8 mouse cellular contexts compared by ENCODE assay signal in genomic region chr7:116444326-116444809, GRCm38 (mm10). TPM values are rescaled to one million over a fixed set of nuclear protein-coding genes. Genes with fewer than 3 reads are reported as not detected.
A peak's percentile ranks its signal among the peaks of the same experiment; 100 is the strongest.
DNase-seq lines count a peak whose midpoint lies in the region; ATAC-seq and TF ChIP-seq lines count a peak whose summit lies in the region.

No protein-coding gene starts in this region.

- intact Hi-C loops in left cerebral cortex, adult 2 months (cut with DNase I): loop anchor here (5.0 kb wide), 1 partner anchor 107 kb away; no protein-coding TSS in a partner anchor
- intact Hi-C loops in heart, postnatal 10 days (cut with DNase I): no loop called here

- H3K36me3 ChIP-seq in embryonic facial prominence, embryonic 10.5 days (replicated peaks): no peaks in the 10 kb centered on the region
- H3K36me3 ChIP-seq in limb, embryonic 10.5 days: no peaks in the 10 kb centered on the region
- no peaks in the 10 kb centered on the region for H3K36me3 ChIP-seq in midbrain, embryonic 13.5 days

- DNase-seq in left cerebral cortex, adult 2 months (ENCODE audit: extremely low spot score in 1 of 2, low spot score in 2 of 2): peak in 1 of 2 experiments; percentile 12
- DNase-seq in left cerebral cortex, adult 9 months (ENCODE audit: low spot score in 2 of 2): no peak
- DNase-seq in embryonic facial prominence, embryonic 10.5 days (ENCODE audit: low spot score): peak; percentile 42
- peak; percentile 33 to 42 for DNase-seq in heart, postnatal 10 days
- DNase-seq in limb, embryonic 10.5 days (ENCODE audit: low spot score): no peak
- no peak for DNase-seq in spleen, adult 18-20 months
- no peak for DNase-seq in spleen, postnatal 14 days (ENCODE audit: low spot score in 2 of 2)

- 3% methylated on average over 2 of the region's 2 CpGs for WGBS in embryonic facial prominence, embryonic 10.5 days
- 0% methylated on average over 2 of the region's 2 CpGs for WGBS in limb, embryonic 10.5 days
- 6% methylated on average over 2 of the region's 2 CpGs for WGBS in midbrain, embryonic 13.5 days

- peak overlapping the region; percentile 95 for H3K27ac ChIP-seq in left cerebral cortex, adult 2 months
- peak overlapping the region; percentile 95; the same call in 1 of the 2 replicates for H3K27ac ChIP-seq in embryonic facial prominence, embryonic 10.5 days (replicated peaks)
- H3K27ac ChIP-seq in limb, embryonic 10.5 days: peak overlapping the region; percentile 97; the same call in 1 of the 2 replicates
- peak overlapping the region; percentile 94; the same call in 1 of the 2 replicates for H3K27ac ChIP-seq in midbrain, embryonic 13.5 days

- no peak for ATAC-seq in midbrain, embryonic 13.5 days

- H3K9ac ChIP-seq in midbrain, embryonic 13.5 days (replicated peaks): peak overlapping the region; percentile 93

- no peaks in the 10 kb centered on the region for H3K9me3 ChIP-seq in embryonic facial prominence, embryonic 10.5 days
- no peaks in the 10 kb centered on the region for H3K9me3 ChIP-seq in limb, embryonic 10.5 days (replicated peaks)
- no peaks in the 10 kb centered on the region for H3K9me3 ChIP-seq in midbrain, embryonic 13.5 days

- peaks cover 31% of the 10 kb centered on the region for H3K4me1 ChIP-seq in embryonic facial prominence, embryonic 10.5 days
- peaks cover 32% of the 10 kb centered on the region for H3K4me1 ChIP-seq in limb, embryonic 10.5 days
- H3K4me1 ChIP-seq in midbrain, embryonic 13.5 days (replicated peaks): peaks cover 36% of the 10 kb centered on the region

- no peak for TF ChIP-seq CTCF in left cerebral cortex, adult 2 months (IDR thresholded peaks at IDR 0.05)

- peak overlapping the region; percentile 70 for H3K4me2 ChIP-seq in midbrain, embryonic 13.5 days (replicated peaks)

- peak overlapping the region; percentile 90 for H3K4me3 ChIP-seq in left cerebral cortex, adult 2 months
- peak overlapping the region; percentile 86 for H3K4me3 ChIP-seq in embryonic facial prominence, embryonic 10.5 days
- peak overlapping the region; percentile 93 for H3K4me3 ChIP-seq in limb, embryonic 10.5 days
- peak overlapping the region; percentile 87 for H3K4me3 ChIP-seq in midbrain, embryonic 13.5 days (replicated peaks)

- no peaks in the 10 kb centered on the region for H3K27me3 ChIP-seq in embryonic facial prominence, embryonic 10.5 days (replicated peaks; ENCODE audit: low read depth, poor library complexity, severe bottlenecking)
- H3K27me3 ChIP-seq in limb, embryonic 10.5 days (ENCODE audit: low read depth, poor library complexity, severe bottlenecking): no peaks in the 10 kb centered on the region
- no peaks in the 10 kb centered on the region for H3K27me3 ChIP-seq in midbrain, embryonic 13.5 days

RNA-seq across cellular contexts. Expression of gene Pik3c2a, which starts 1.1 kb away (rescaled TPM):
- total RNA-seq in left cerebral cortex, adult 2 months (2021): 10 to 100 TPM; 27.1 to 30.3 TPM
- 32.8 and 33.7 TPM in 2 replicates for polyA plus RNA-seq in embryonic facial prominence, embryonic 10.5 days (2016; fragmentation: Nextera tagmentation; extraction: Ambion mirVana)
- total RNA-seq in heart, postnatal 10 days (2021): 10 to 100 TPM; 27.0 to 28.3 TPM
- polyA plus RNA-seq in limb, embryonic 10.5 days (2016; fragmentation: Nextera tagmentation; extraction: Ambion mirVana): 28.8 and 34.5 TPM in 2 replicates
- polyA plus RNA-seq in midbrain, embryonic 13.5 days (2015; fragmentation: Nextera tagmentation; extraction: Ambion mirVana): 20.4 and 22.3 TPM in 2 replicates

RNA-seq across cellular contexts. Expression of gene Nucb2, which starts 59.8 kb away (rescaled TPM):
- total RNA-seq in left cerebral cortex, adult 2 months (2021): 10 to 100 TPM; 22.0 to 22.3 TPM
- 8.7 and 11.1 TPM in 2 replicates for polyA plus RNA-seq in embryonic facial prominence, embryonic 10.5 days (2016; fragmentation: Nextera tagmentation; extraction: Ambion mirVana)
- 10 to 100 TPM; 13.8 to 14.4 TPM for total RNA-seq in heart, postnatal 10 days (2021)
- polyA plus RNA-seq in limb, embryonic 10.5 days (2016; fragmentation: Nextera tagmentation; extraction: Ambion mirVana): 6.6 and 7.1 TPM in 2 replicates
- polyA plus RNA-seq in midbrain, embryonic 13.5 days (2015; fragmentation: Nextera tagmentation; extraction: Ambion mirVana): 20.2 and 25.0 TPM in 2 replicates

Comparison
In these comparisons a context has a peak if more than half of its experiments do, and no peak if none do; other contexts are left out.
1. DNase-seq: peak in embryonic facial prominence, embryonic 10.5 days (single experiment) and heart, postnatal 10 days (2 of 2); none in left cerebral cortex, adult 9 months (0 of 2), limb, embryonic 10.5 days (single experiment), spleen, adult 18-20 months (0 of 2) and spleen, postnatal 14 days (0 of 2).
2. Peak in every context shown above with its lines, with median percentiles within 50 percentile points of each other: H3K27ac ChIP-seq and H3K4me3 ChIP-seq.